Mouse (Mus musculus) limb, embryonic 11.5 days (tissue): ENCODE data around the gene Hoxc9. TPM values are rescaled to one million over a fixed set of nuclear protein-coding genes. Genes with fewer than 3 reads are reported as not detected.

Experiments
- ATAC-seq: fragments of 200-750 bp; cut with Nextera tagmentation; 2 replicates; pipeline ENCODE4 v1.8.0; 2017; ENCODE audit warnings: low read depth; ENCODE audit not compliant: insufficient number of reproducible peaks, low FRiP score, low TSS enrichment
- DNase-seq: peaks from one replicate; pipeline ENCODE4 v3.0.0-alpha.2; 2015; ENCODE audit warnings: low spot score
- H3K27ac ChIP-seq: fragments of 300-500 bp; sonication (generic); replicated peaks from 2 replicates; pipeline ENCODE4 v1.5.1; 2014; ENCODE audit warnings: low read depth, mild to moderate bottlenecking, low read length
- H3K27me3 ChIP-seq: fragments of 300-500 bp; sonication (generic); 2 replicates; pipeline ENCODE4 v1.6.1; 2014; ENCODE audit warnings: mild to moderate bottlenecking, low read length, mixed read lengths; ENCODE audit not compliant: control insufficient read depth, insufficient read depth
- H3K36me3 ChIP-seq: fragments of 300-500 bp; sonication (generic); 2 replicates; pipeline ENCODE4 v1.6.1; 2014; ENCODE audit warnings: mild to moderate bottlenecking, low read length, moderate library complexity, mixed read lengths; ENCODE audit not compliant: control insufficient read depth, insufficient read depth
- H3K4me1 ChIP-seq: fragments of 300-500 bp; sonication (generic); 2 replicates; pipeline ENCODE4 v1.6.1; 2014; ENCODE audit warnings: low read length, mixed read lengths; ENCODE audit not compliant: control insufficient read depth, insufficient read depth
- H3K4me2 ChIP-seq: fragments of 300-500 bp; sonication (generic); 2 replicates; pipeline ENCODE4 v1.6.1; 2014; ENCODE audit warnings: low read depth, mild to moderate bottlenecking, moderate library complexity; ENCODE audit not compliant: severe bottlenecking
- H3K4me3 ChIP-seq: fragments of 300-500 bp; sonication (generic); 2 replicates; pipeline ENCODE4 v1.5.1; 2014; ENCODE audit warnings: low read depth, low read length
- H3K9ac ChIP-seq: fragments of 300-500 bp; sonication (generic); 2 replicates; pipeline ENCODE4 v1.6.1; 2014; ENCODE audit warnings: mild to moderate bottlenecking, low read length
- H3K9me3 ChIP-seq: fragments of 300-500 bp; sonication (generic); 2 replicates; pipeline ENCODE4 v1.6.1; 2016; ENCODE audit warnings: low read length; ENCODE audit not compliant: control insufficient read depth
- WGBS: fragments of 180-500 bp; shearing (Covaris S2); extraction: QIAGEN DNeasy Blood & Tissue Kit; methylation state at CpG from one replicate; pipeline ENCODE4 v1.1.7; 2014; 5-methylcytosine and 5-hydroxymethylcytosine counted together
- polyA plus RNA-seq: library from polyadenylated mRNA; unstranded; fragments of >200 nt; fragmentation: Nextera tagmentation; extraction: Ambion mirVana; gene quantifications from 2 replicates; pipeline ENCODE4 v1.2.1, GENCODE M21; 2014

The Hoxc9 gene
- polyA plus RNA-seq, result 4.4 and 6.1 TPM in 2 replicates

DNA sequence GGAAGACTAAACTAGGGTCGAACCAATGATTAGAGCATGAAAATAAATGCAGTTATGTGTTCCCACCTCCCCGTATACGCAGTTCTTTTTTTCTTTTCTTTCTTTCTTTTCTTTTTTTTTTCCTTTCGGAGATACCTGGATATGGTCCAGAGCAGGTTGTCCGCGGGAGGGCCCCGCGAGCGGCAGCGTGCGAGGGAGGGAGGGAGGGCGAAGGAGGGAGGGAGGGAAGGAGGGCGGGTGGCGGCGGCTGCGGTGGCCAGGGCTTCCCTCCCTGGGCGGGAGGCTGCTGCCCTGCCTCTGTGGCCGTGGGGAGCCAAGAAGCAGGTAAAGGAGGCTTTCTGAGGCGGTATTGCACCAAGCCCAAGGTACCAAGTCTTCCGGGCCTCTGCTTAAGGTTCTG is at the start of gene Hoxc9:
TSS of gene Hoxc9 (plus strand) at position 269 of the 400 bp plus-strand sequence.
- WGBS, result 2% methylated on average over 19 of the region's 20 CpGs
- peak within 1 kb of the TSS; percentile 53 for H3K4me2 ChIP-seq
- H3K27ac ChIP-seq, result peak within 1 kb of the TSS; percentile 84
- H3K36me3 ChIP-seq, result no peaks in the 10 kb centered on the region
- no peak for ATAC-seq
- H3K4me1 ChIP-seq, result peaks cover 35% of the 10 kb centered on the region
- no peak for DNase-seq
- H3K4me3 ChIP-seq, result peak within 1 kb of the TSS; percentile 33
- peaks cover 75% of the 10 kb centered on the region for H3K27me3 ChIP-seq
- peak within 1 kb of the TSS; percentile 76 for H3K9ac ChIP-seq
- no peaks in the 10 kb centered on the region for H3K9me3 ChIP-seq

- Histone ChIP-seq H3K9me3 (no peaks in the 10 kb centered on the region), H3K4me3 (no peak overlapping the region)
Measured at GRCm38 (mm10) chr15:102927032-102927645, 49.1 kb upstream of the Hoxc9 start.

GRCm38 (mm10) chr15:102931706-102932358 is 44.4 kb upstream of the Hoxc9 start:
- 1% methylated on average over 23 of the region's 23 CpGs for WGBS
- peak; percentile 68 for DNase-seq

More at GRCm38 (mm10) chr15:102927032-102927645, 49.1 kb upstream of the Hoxc9 start:
- H3K4me2 ChIP-seq, result no peak overlapping the region
- under 1% methylated on average over 40 of the region's 40 CpGs for WGBS
- no peak overlapping the region for H3K9ac ChIP-seq
- no peaks in the 10 kb centered on the region for H3K4me1 ChIP-seq
- DNase-seq (peak; percentile 66), ATAC-seq (no peak)
- no peaks in the 10 kb centered on the region for H3K36me3 ChIP-seq
- peaks cover 93% of the 10 kb centered on the region for H3K27me3 ChIP-seq
- H3K27ac ChIP-seq, result no peak overlapping the region

GRCm38 (mm10) chr15:102934438-102934837 is 41.8 kb upstream of the Hoxc9 start:
- Histone ChIP-seq H3K27me3 (peaks cover 100% of the 10 kb centered on the region), H3K9me3 (no peaks in the 10 kb centered on the region), H3K9ac (no peak overlapping the region), H3K4me2 (no peak overlapping the region), H3K27ac (no peak overlapping the region), H3K36me3 (no peaks in the 10 kb centered on the region), H3K4me3 (no peak overlapping the region), H3K4me1 (peaks cover 4% of the 10 kb centered on the region; the same call in 1 of the 2 replicates)
- DNase-seq (peak; percentile 59), ATAC-seq (no peak)
- WGBS, result 2% methylated on average over 12 of the region's 12 CpGs

More at GRCm38 (mm10) chr15:102931706-102932358, 44.4 kb upstream of the Hoxc9 start:
- Histone ChIP-seq H3K9me3 (no peaks in the 10 kb centered on the region), H3K27me3 (peaks cover 100% of the 10 kb centered on the region), H3K4me3 (no peak overlapping the region), H3K4me2 (no peak overlapping the region), H3K27ac (no peak overlapping the region), H3K4me1 (no peaks in the 10 kb centered on the region), H3K9ac (no peak overlapping the region), H3K36me3 (no peaks in the 10 kb centered on the region)
- no peak; the same call in 1 of the 2 replicates for ATAC-seq

- WGBS, result 0% methylated on average over 27 of the region's 27 CpGs
- no peak overlapping the region for H3K4me2 ChIP-seq
- H3K27ac ChIP-seq, result no peak overlapping the region
- no peak overlapping the region for H3K9ac ChIP-seq
- H3K36me3 ChIP-seq, result no peaks in the 10 kb centered on the region
- H3K9me3 ChIP-seq, result no peaks in the 10 kb centered on the region
- H3K4me1 ChIP-seq, result peaks cover 8% of the 10 kb centered on the region; the same call in 1 of the 2 replicates
- H3K27me3 ChIP-seq, result peaks cover 100% of the 10 kb centered on the region
- DNase-seq (peak; percentile 75), ATAC-seq (no peak)
- no peak overlapping the region for H3K4me3 ChIP-seq
Measured at GRCm38 (mm10) chr15:102934897-102935296, 41.3 kb upstream of the Hoxc9 start.

- H3K27ac ChIP-seq, result no peak within 1 kb of the TSS
- no peaks in the 10 kb centered on the region for H3K36me3 ChIP-seq
- no peaks in the 10 kb centered on the region for H3K9me3 ChIP-seq
- DNase-seq (no peak), ATAC-seq (no peak)
- peaks cover 100% of the 10 kb centered on the region for H3K27me3 ChIP-seq
- H3K4me1 ChIP-seq, result peaks cover 10% of the 10 kb centered on the region; the same call in 1 of the 2 replicates
- under 1% methylated on average over 31 of the region's 31 CpGs for WGBS
- peak within 1 kb of the TSS; percentile 22 for H3K4me2 ChIP-seq
- no peak within 1 kb of the TSS for H3K9ac ChIP-seq
- peak within 1 kb of the TSS; percentile 4 for H3K4me3 ChIP-seq
Measured at GRCm38 (mm10) chr15:102936279-102936972, 39.8 kb upstream of the Hoxc9 start, which contains the start of gene Hoxc12. TSS of gene Hoxc12 (plus strand) at chr15:102936757.

DNA sequence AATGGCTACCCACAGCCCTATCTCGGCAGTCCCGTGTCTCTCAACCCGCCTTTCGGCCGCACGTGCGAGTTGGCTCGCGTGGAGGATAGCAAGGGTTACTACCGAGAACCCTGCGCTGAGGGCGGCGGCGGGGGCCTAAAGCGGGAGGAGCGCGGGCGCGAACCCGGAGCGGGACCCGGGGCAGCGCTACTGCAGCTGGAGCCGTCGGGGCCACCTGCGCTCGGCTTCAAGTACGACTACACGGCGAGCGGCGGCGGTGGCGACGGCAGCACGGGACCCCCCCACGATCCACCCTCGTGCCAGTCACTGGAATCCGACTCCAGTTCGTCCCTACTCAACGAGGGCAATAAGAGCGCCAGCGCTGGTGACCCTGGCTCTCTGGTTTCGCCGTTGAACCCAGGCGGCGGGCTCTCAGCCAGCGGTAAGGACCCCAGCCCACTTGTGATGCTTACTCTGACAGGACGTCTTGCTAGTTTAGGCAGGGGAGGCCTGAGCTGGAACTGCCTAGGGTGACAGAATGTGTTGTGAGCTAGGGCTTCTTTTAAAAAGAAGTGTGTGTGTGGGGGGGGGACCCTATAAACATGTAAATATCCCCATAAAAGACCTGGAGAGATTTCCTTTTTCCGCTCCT is 39.1 kb upstream of the Hoxc9 start:
- Histone ChIP-seq H3K27me3 (peaks cover 98% of the 10 kb centered on the region), H3K9ac (no peak overlapping the region), H3K27ac (no peak overlapping the region), H3K36me3 (no peaks in the 10 kb centered on the region), H3K4me3 (peak overlapping the region; percentile 4), H3K4me1 (peaks cover 10% of the 10 kb centered on the region; the same call in 1 of the 2 replicates), H3K9me3 (no peaks in the 10 kb centered on the region), H3K4me2 (peak overlapping the region; percentile 22)
- ATAC-seq (no peak), DNase-seq (peak; percentile 69)
- WGBS, result under 1% methylated on average over 50 of the region's 50 CpGs
